Mouse (Mus musculus) C2C12 (cell line): Measurements from ENCODE around the gene Kctd3.

ENCODE experiments used
- CEBPB ChIP-seq: IDR thresholded peaks from one replicate; pipeline ENCODE4 v1.6.1; 2011; ENCODE audit warnings: low read depth, mild to moderate bottlenecking, control low read depth, moderate library complexity
- CTCF ChIP-seq: IDR thresholded peaks from one replicate; pipeline ENCODE4 v1.5.1; 2011; ENCODE audit not compliant: control insufficient read depth, insufficient read depth, insufficient read length

DNA sequence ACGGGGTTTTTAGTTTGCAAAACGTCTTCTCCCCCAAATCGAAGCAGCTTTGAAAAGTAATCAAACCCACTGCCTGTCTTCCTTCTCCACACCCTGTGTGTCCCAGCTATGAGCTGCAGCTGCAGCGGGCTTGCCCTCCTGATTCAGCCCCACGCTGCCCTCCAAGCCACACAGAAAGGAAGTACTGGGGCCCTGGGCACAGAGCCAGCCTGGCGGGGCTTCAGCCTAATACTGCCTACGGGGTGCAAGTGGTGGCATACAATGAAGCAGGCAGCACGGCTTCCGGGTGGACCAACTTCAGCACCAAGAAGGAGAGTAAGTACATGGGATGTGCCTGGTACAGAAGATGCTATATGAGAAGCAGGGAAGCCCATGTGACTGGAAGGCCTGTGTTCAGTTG is 59.4 kb downstream of the Kctd3 start:
- TF ChIP-seq CTCF (no peak), CEBPB (no peak)
